Comparison of ENCODE assay signal across 26 mouse cellular contexts in the genomic region with DNA sequence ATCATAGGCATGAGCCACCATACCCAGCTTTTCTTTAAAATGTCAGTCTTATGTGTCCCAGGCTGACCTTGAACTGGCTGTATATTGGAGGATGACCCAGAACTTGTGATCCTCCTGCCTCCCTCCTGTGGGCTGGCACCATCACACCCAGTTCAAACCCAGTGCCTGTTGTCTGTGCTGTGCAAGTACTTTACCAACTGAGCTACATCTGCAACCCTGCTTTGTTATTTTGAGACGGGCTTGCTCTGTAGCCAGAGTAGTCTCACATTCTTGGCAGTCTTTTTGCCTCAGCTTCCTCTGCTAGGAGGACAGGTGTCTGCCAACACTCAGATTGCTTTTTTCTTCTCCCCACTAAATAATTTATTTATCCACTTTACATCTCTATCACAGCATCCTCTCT. TPM values are rescaled to one million over a fixed set of nuclear protein-coding genes. Genes with fewer than 3 reads are reported as not detected.
DNase-seq lines count a peak whose midpoint lies in the region; ATAC-seq and TF ChIP-seq lines count a peak whose summit lies in the region.
"Had no signal": no experiment of that assay in that cellular context is flagged by ENCODE, and none has a peak within 500 bp of the region (broad histone marks: within the 10 kb centered on the region; RNA-seq: fewer than 3 reads in every experiment).

No protein-coding gene starts in this region.

- peak; percentile 78 for ATAC-seq in frontal cortex, adult (ENCODE audit: low TSS enrichment)
- ATAC-seq in liver, embryonic 12.5 days = no peak
- no peak for ATAC-seq in liver, postnatal 0 days
- 0 out of 2 replicates have a peak, but pooled peaks have one; percentile 5 for ATAC-seq in midbrain, embryonic 16.5 days
- no peak for ATAC-seq in midbrain, embryonic 13.5 days
- no peak for ATAC-seq in hindbrain, embryonic 13.5 days (ENCODE audit: low FRiP score)
- ATAC-seq: forebrain, postnatal 0 days; intestine, embryonic 15.5 days had no signal

- no peak for TF ChIP-seq EP300 in liver, postnatal 0 days (IDR thresholded peaks at IDR 0.05; ENCODE audit: low read depth)

- H3K36me3 ChIP-seq in liver, embryonic 12.5 days = peaks cover 26% of the 10 kb centered on the region
- H3K36me3 ChIP-seq in liver, postnatal 0 days (replicated peaks; ENCODE audit: insufficient read depth, low read length) = no peaks in the 10 kb centered on the region
- no peaks in the 10 kb centered on the region for H3K36me3 ChIP-seq in midbrain, embryonic 16.5 days (ENCODE audit: control insufficient read depth, insufficient read depth, low read length)
- H3K36me3 ChIP-seq in midbrain, embryonic 13.5 days = peaks cover 12% of the 10 kb centered on the region
- peaks cover 13% of the 10 kb centered on the region for H3K36me3 ChIP-seq in hindbrain, embryonic 13.5 days
- H3K36me3 ChIP-seq: hindbrain, embryonic 12.5 days; intestine, embryonic 15.5 days had no signal

- H3K4me2 ChIP-seq in liver, embryonic 12.5 days = no peak overlapping the region
- no peak overlapping the region for H3K4me2 ChIP-seq in liver, postnatal 0 days (ENCODE audit: low read depth, low read length)
- no peak overlapping the region for H3K4me2 ChIP-seq in midbrain, embryonic 16.5 days (ENCODE audit: low read length)
- no peak overlapping the region for H3K4me2 ChIP-seq in midbrain, embryonic 13.5 days (replicated peaks)
- H3K4me2 ChIP-seq in hindbrain, embryonic 13.5 days = no peak overlapping the region
- H3K4me2 ChIP-seq: embryonic facial prominence, embryonic 13.5 days; forebrain, embryonic 12.5 days; hindbrain, embryonic 12.5 days; intestine, embryonic 15.5 days had no signal

- no peaks in the 10 kb centered on the region for H3K9me3 ChIP-seq in liver, embryonic 12.5 days (replicated peaks)
- H3K9me3 ChIP-seq in liver, postnatal 0 days (ENCODE audit: low read length) = no peaks in the 10 kb centered on the region
- H3K9me3 ChIP-seq in midbrain, embryonic 16.5 days (replicated peaks; ENCODE audit: control insufficient read depth, low read length, poor library complexity, severe bottlenecking) = no peaks in the 10 kb centered on the region
- no peaks in the 10 kb centered on the region for H3K9me3 ChIP-seq in midbrain, embryonic 13.5 days
- no peaks in the 10 kb centered on the region for H3K9me3 ChIP-seq in hindbrain, embryonic 13.5 days
- H3K9me3 ChIP-seq: embryonic facial prominence, embryonic 10.5 days; embryonic facial prominence, embryonic 13.5 days; forebrain, embryonic 12.5 days; heart, embryonic 10.5 days; hindbrain, embryonic 12.5 days; intestine, embryonic 15.5 days had no signal

- 0 out of 2 replicates have a peak overlapping the region, but pooled peaks have one; percentile 8 for H3K27ac ChIP-seq in liver, embryonic 12.5 days
- H3K27ac ChIP-seq in liver, postnatal 0 days (ENCODE audit: low read depth) = no peak overlapping the region
- no peak overlapping the region for H3K27ac ChIP-seq in midbrain, embryonic 16.5 days (ENCODE audit: low read length)
- no peak overlapping the region for H3K27ac ChIP-seq in midbrain, embryonic 13.5 days
- H3K27ac ChIP-seq in hindbrain, embryonic 13.5 days = no peak overlapping the region
- H3K27ac ChIP-seq: embryonic facial prominence, embryonic 10.5 days; embryonic facial prominence, embryonic 13.5 days; forebrain, embryonic 12.5 days; heart, adult 2 months; heart, embryonic 10.5 days; hindbrain, embryonic 12.5 days; intestine, embryonic 15.5 days had no signal

- TF ChIP-seq CTCF in liver, postnatal 0 days (IDR thresholded peaks at IDR 0.05; ENCODE audit: low read depth) = no peak

- no peaks in the 10 kb centered on the region for H3K27me3 ChIP-seq in liver, embryonic 12.5 days (replicated peaks)
- no peaks in the 10 kb centered on the region for H3K27me3 ChIP-seq in liver, postnatal 0 days (ENCODE audit: insufficient read depth, low read length)
- no peaks in the 10 kb centered on the region for H3K27me3 ChIP-seq in midbrain, embryonic 16.5 days (ENCODE audit: control insufficient read depth, insufficient read depth, low read depth, low read length)
- no peaks in the 10 kb centered on the region for H3K27me3 ChIP-seq in midbrain, embryonic 13.5 days
- H3K27me3 ChIP-seq in hindbrain, embryonic 13.5 days = no peaks in the 10 kb centered on the region
- H3K27me3 ChIP-seq: CH12.LX; embryonic facial prominence, embryonic 13.5 days; forebrain, embryonic 12.5 days; hindbrain, embryonic 12.5 days; intestine, embryonic 15.5 days had no signal

- peak overlapping the region; percentile 7; the same call in 1 of the 2 replicates for H3K9ac ChIP-seq in liver, embryonic 12.5 days
- no peak overlapping the region for H3K9ac ChIP-seq in liver, postnatal 0 days (replicated peaks)
- H3K9ac ChIP-seq in midbrain, embryonic 16.5 days (ENCODE audit: low read depth, low read length) = no peak overlapping the region
- no peak overlapping the region for H3K9ac ChIP-seq in midbrain, embryonic 13.5 days (replicated peaks)
- no peak overlapping the region for H3K9ac ChIP-seq in hindbrain, embryonic 13.5 days
- H3K9ac ChIP-seq: embryonic facial prominence, embryonic 13.5 days; forebrain, embryonic 12.5 days; forebrain, postnatal 0 days; hindbrain, embryonic 12.5 days; intestine, embryonic 15.5 days had no signal

- H3K4me1 ChIP-seq in liver, embryonic 12.5 days = peaks cover 56% of the 10 kb centered on the region
- peaks cover 23% of the 10 kb centered on the region for H3K4me1 ChIP-seq in liver, postnatal 0 days (ENCODE audit: insufficient read depth)
- peaks cover 5% of the 10 kb centered on the region; the same call in 1 of the 2 replicates for H3K4me1 ChIP-seq in midbrain, embryonic 16.5 days (ENCODE audit: control insufficient read depth, insufficient read depth, low read length)
- H3K4me1 ChIP-seq in midbrain, embryonic 13.5 days (replicated peaks) = peaks cover 10% of the 10 kb centered on the region
- H3K4me1 ChIP-seq in hindbrain, embryonic 13.5 days (replicated peaks) = peaks cover 11% of the 10 kb centered on the region

- no peak overlapping the region for H3K4me3 ChIP-seq in liver, embryonic 12.5 days
- H3K4me3 ChIP-seq in liver, postnatal 0 days (ENCODE audit: low read depth, low read length) = no peak overlapping the region
- no peak overlapping the region for H3K4me3 ChIP-seq in midbrain, embryonic 16.5 days (ENCODE audit: low read depth, low read length)
- no peak overlapping the region for H3K4me3 ChIP-seq in midbrain, embryonic 13.5 days (replicated peaks)
- H3K4me3 ChIP-seq in hindbrain, embryonic 13.5 days = no peak overlapping the region
- H3K4me3 ChIP-seq: embryonic facial prominence, embryonic 10.5 days; embryonic facial prominence, embryonic 13.5 days; erythroblast, embryonic 14.5 days; forebrain, embryonic 12.5 days; heart, adult 2 months; heart, embryonic 10.5 days; hindbrain, embryonic 12.5 days; intestine, embryonic 15.5 days had no signal

- WGBS in liver, embryonic 12.5 days (ENCODE audit: insufficient replicate concordance) = 94% methylated on average over 1 of the region's 1 CpGs
- 83% methylated on average over 1 of the region's 1 CpGs for WGBS in liver, postnatal 0 days (ENCODE audit: insufficient replicate concordance)
- WGBS in midbrain, embryonic 16.5 days = 68% methylated on average over 1 of the region's 1 CpGs
- WGBS in midbrain, embryonic 13.5 days = 81% methylated on average over 1 of the region's 1 CpGs
- WGBS in hindbrain, embryonic 13.5 days = 80% methylated on average over 1 of the region's 1 CpGs

- no peak for DNase-seq in frontal cortex, postnatal 14 days (ENCODE audit: low spot score in 2 of 2)
- no peak for DNase-seq in liver, postnatal 0 days
- DNase-seq: adrenal gland, adult 2 months; adrenal gland, postnatal 14 days; B cell, adult 2 months; cerebellum, adult 11-12 months; cerebellum, adult 8-10 months; cerebellum, postnatal 10 days; cerebellum, postnatal 36 days; embryo, embryonic 11 days; forebrain, postnatal 0 days; gastrocnemius, postnatal 14 days; heart, adult 2 months had no signal

RNA-seq across cellular contexts. Expression of a gene that starts 13.7 kb away (rescaled TPM):
- polyA plus RNA-seq in liver, embryonic 12.5 days (2016; fragmentation: Nextera tagmentation; extraction: Ambion mirVana) = 21.3 and 22.3 TPM in 2 replicates
- polyA plus RNA-seq in liver, postnatal 0 days (2015; fragmentation: Nextera tagmentation; extraction: Ambion mirVana) = 6.8 and 7.2 TPM in 2 replicates
- polyA plus RNA-seq in midbrain, embryonic 16.5 days (2015; fragmentation: Nextera tagmentation; extraction: Ambion mirVana) = 12.9 and 15.0 TPM in 2 replicates
- polyA plus RNA-seq in midbrain, embryonic 13.5 days (2015; fragmentation: Nextera tagmentation; extraction: Ambion mirVana) = 13.4 and 14.3 TPM in 2 replicates
- 14.3 and 15.6 TPM in 2 replicates for polyA plus RNA-seq in hindbrain, embryonic 13.5 days (2015; fragmentation: Nextera tagmentation; extraction: Ambion mirVana)

RNA-seq across cellular contexts. Expression of a gene that starts 27.9 kb away (rescaled TPM):
- polyA plus RNA-seq in liver, embryonic 12.5 days (2016; fragmentation: Nextera tagmentation; extraction: Ambion mirVana) = 18.9 and 19.1 TPM in 2 replicates
- 16.3 and 16.5 TPM in 2 replicates for polyA plus RNA-seq in liver, postnatal 0 days (2015; fragmentation: Nextera tagmentation; extraction: Ambion mirVana)
- polyA plus RNA-seq in midbrain, embryonic 16.5 days (2015; fragmentation: Nextera tagmentation; extraction: Ambion mirVana) = 58.0 and 63.2 TPM in 2 replicates
- polyA plus RNA-seq in midbrain, embryonic 13.5 days (2015; fragmentation: Nextera tagmentation; extraction: Ambion mirVana) = 57.2 and 59.7 TPM in 2 replicates
- 55.7 and 59.8 TPM in 2 replicates for polyA plus RNA-seq in hindbrain, embryonic 13.5 days (2015; fragmentation: Nextera tagmentation; extraction: Ambion mirVana)

RNA-seq across cellular contexts. Expression of a gene that starts 40.9 kb away (rescaled TPM):
- polyA plus RNA-seq in liver, embryonic 12.5 days (2016; fragmentation: Nextera tagmentation; extraction: Ambion mirVana) = 532 and 540 TPM in 2 replicates
- polyA plus RNA-seq in liver, postnatal 0 days (2015; fragmentation: Nextera tagmentation; extraction: Ambion mirVana) = 412 and 430 TPM in 2 replicates
- polyA plus RNA-seq in midbrain, embryonic 16.5 days (2015; fragmentation: Nextera tagmentation; extraction: Ambion mirVana) = 257 and 300 TPM in 2 replicates
- 409 and 410 TPM in 2 replicates for polyA plus RNA-seq in midbrain, embryonic 13.5 days (2015; fragmentation: Nextera tagmentation; extraction: Ambion mirVana)
- polyA plus RNA-seq in hindbrain, embryonic 13.5 days (2015; fragmentation: Nextera tagmentation; extraction: Ambion mirVana) = 426 and 444 TPM in 2 replicates

RNA-seq across cellular contexts. Expression of a gene that starts 49.0 kb away (rescaled TPM):
- 0.85 and 1.0 TPM in 2 replicates for polyA plus RNA-seq in liver, embryonic 12.5 days (2016; fragmentation: Nextera tagmentation; extraction: Ambion mirVana)
- 2.1 and 2.7 TPM in 2 replicates for polyA plus RNA-seq in liver, postnatal 0 days (2015; fragmentation: Nextera tagmentation; extraction: Ambion mirVana)
- 0.50 and 0.65 TPM in 2 replicates for polyA plus RNA-seq in midbrain, embryonic 16.5 days (2015; fragmentation: Nextera tagmentation; extraction: Ambion mirVana)
- 0.46 and 0.59 TPM in 2 replicates for polyA plus RNA-seq in midbrain, embryonic 13.5 days (2015; fragmentation: Nextera tagmentation; extraction: Ambion mirVana)
- 0.93 and 1.0 TPM in 2 replicates for polyA plus RNA-seq in hindbrain, embryonic 13.5 days (2015; fragmentation: Nextera tagmentation; extraction: Ambion mirVana)

Comparison
In these comparisons a context has a peak if more than half of its experiments do, and no peak if none do; other contexts are left out.
1. ATAC-seq: peak in frontal cortex, adult (single experiment) and midbrain, embryonic 16.5 days (single experiment); none in liver, embryonic 12.5 days (single experiment), liver, postnatal 0 days (single experiment), midbrain, embryonic 13.5 days (single experiment) and hindbrain, embryonic 13.5 days (single experiment).